8 mouse cellular contexts compared by ENCODE assay signal in the genomic region with DNA sequence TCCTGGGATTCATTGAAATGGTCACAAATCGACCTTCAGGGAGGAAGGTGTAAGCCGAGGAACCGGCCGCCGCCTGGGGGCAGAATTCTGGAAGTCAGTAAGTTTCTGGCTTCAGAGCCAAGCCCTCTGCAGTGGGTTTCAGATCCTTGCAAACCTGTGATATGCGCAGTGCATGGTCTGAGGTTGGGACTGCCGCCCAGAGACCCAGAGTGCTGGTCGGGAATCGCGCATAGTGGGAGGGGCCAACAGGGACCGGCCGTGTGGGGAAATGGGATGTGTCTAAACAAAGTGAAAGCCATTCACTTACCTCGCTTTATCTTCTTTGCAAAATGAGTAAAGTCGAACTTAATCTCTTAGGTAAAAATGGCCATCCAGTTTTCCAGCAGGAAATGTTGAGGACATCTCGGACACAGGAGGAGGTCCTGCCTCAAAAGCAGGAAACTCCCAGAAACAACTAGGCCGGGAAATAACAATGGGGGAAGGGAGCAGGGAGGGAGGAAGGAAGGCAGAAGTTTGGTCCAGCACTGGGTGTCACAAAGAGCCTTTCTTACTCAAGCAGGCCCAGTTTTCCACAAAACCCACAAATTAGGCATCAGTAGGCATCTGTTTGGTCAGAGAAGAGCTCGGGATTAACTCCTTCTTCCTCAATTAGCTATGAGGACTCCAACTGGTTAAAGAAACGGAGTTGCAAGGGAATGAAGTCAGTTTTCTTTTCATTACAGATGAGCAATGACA. TPM values are rescaled to one million over a fixed set of nuclear protein-coding genes. Genes with fewer than 3 reads are reported as not detected.
A peak's percentile ranks its signal among the peaks of the same experiment; 100 is the strongest.
DNase-seq lines count a peak whose midpoint lies in the region; ATAC-seq and TF ChIP-seq lines count a peak whose summit lies in the region.

No protein-coding gene starts in this region.

- no peaks in the 10 kb centered on the region for H3K27me3 ChIP-seq in hindbrain, postnatal 0 days (ENCODE audit: insufficient read depth, low read length)

- peak overlapping the region; percentile 59 for H3K4me2 ChIP-seq in hindbrain, postnatal 0 days (ENCODE audit: low read depth, low read length)

- no peaks in the 10 kb centered on the region for H3K9me3 ChIP-seq in hindbrain, postnatal 0 days (ENCODE audit: low read length)

- TF ChIP-seq CTCF in hindbrain, postnatal 0 days (IDR thresholded peaks at IDR 0.05; ENCODE audit: low read depth) = peak; percentile 55
- peak; percentile 41 for TF ChIP-seq CTCF in left cerebral cortex, adult 2 months (IDR thresholded peaks at IDR 0.05)

- no peaks in the 10 kb centered on the region for H3K36me3 ChIP-seq in hindbrain, postnatal 0 days (ENCODE audit: insufficient read depth, low read length)

- peak overlapping the region; percentile 37 for H3K4me3 ChIP-seq in hindbrain, postnatal 0 days (ENCODE audit: low read length)
- peak overlapping the region; percentile 58 for H3K4me3 ChIP-seq in left cerebral cortex, adult 2 months

- intact Hi-C loops in left cerebral cortex, adult 2 months (cut with DNase I) = no loop called here

- H3K4me1 ChIP-seq in hindbrain, postnatal 0 days (ENCODE audit: insufficient read depth, low read length) = no peaks in the 10 kb centered on the region

- peak; percentile 80 for DNase-seq in R1 (ENCODE audit: low read depth, low spot score)
- DNase-seq in cerebellum, postnatal 14 days = peak; percentile 44 to 48
- peak; percentile 29 to 33 for DNase-seq in gastrocnemius, adult 8-10 months (ENCODE audit: low spot score in 2 of 2)
- DNase-seq in hindbrain, postnatal 0 days (ENCODE audit: low spot score) = peak; percentile 77
- peak; percentile 28 to 32 for DNase-seq in left cerebral cortex, adult 2 months (ENCODE audit: extremely low spot score in 1 of 2, low spot score in 2 of 2)
- peak; percentile 18 to 40 for DNase-seq in right cerebral cortex, adult 2 months (ENCODE audit: low spot score in 2 of 2)

- WGBS in hindbrain, postnatal 0 days = 10% methylated on average over 18 of the region's 18 CpGs

- peak; percentile 94 for ATAC-seq in hindbrain, postnatal 0 days
- peak; percentile 69 for ATAC-seq in megakaryocyte, adult 5-6 weeks (ENCODE audit: poor library complexity, severe bottlenecking)
- ATAC-seq in monocyte, adult 5-6 weeks (replicated peaks; ENCODE audit: insufficient number of reproducible peaks, low FRiP score, low TSS enrichment, poor library complexity, severe bottlenecking) = no peak

- peak overlapping the region; percentile 0; the same call in 1 of the 2 replicates for H3K9ac ChIP-seq in hindbrain, postnatal 0 days (replicated peaks; ENCODE audit: low read length)

- peak overlapping the region; percentile 66; the same call in 1 of the 2 replicates for H3K27ac ChIP-seq in hindbrain, postnatal 0 days
- peak overlapping the region; percentile 81 for H3K27ac ChIP-seq in left cerebral cortex, adult 2 months

RNA-seq across cellular contexts. Expression of a gene that starts 0.6 kb away (rescaled TPM):
- 1 to 10 TPM in 2 of 4 experiments, under 1 TPM in 2; 0.68 to 1.3 (median 0.91) TPM for total RNA-seq in gastrocnemius, adult 8-10 months (2022)
- 1.2 and 1.7 TPM in 2 replicates for total RNA-seq in hindbrain, postnatal 0 days (2014; rRNA removed)
- polyA plus RNA-seq in hindbrain, postnatal 0 days (2015; fragmentation: Nextera tagmentation; extraction: Ambion mirVana) = 1.5 and 1.7 TPM in 2 replicates
- total RNA-seq in left cerebral cortex, adult 2 months (2021) = 1 to 10 TPM; 8.7 to 8.8 TPM
- total RNA-seq in megakaryocyte, adult 5-6 weeks (2015) = 1.8 and 2.2 TPM in 2 replicates
- 0.29 and 0.41 TPM in 2 replicates for total RNA-seq in megakaryocyte, adult 5-6 weeks (2017)
- total RNA-seq in monocyte, adult 5-6 weeks (2017) = 1.8 to 10.0 TPM in 2 of 3 replicates, not detected in the other

RNA-seq across cellular contexts. Expression of a gene that starts 28.2 kb away (rescaled TPM):
- total RNA-seq in gastrocnemius, adult 8-10 months (2022) = 1 to 10 TPM; 1.3 to 2.0 (median 1.6) TPM
- total RNA-seq in hindbrain, postnatal 0 days (2014; rRNA removed) = 24.6 and 27.7 TPM in 2 replicates
- 19.8 and 20.2 TPM in 2 replicates for polyA plus RNA-seq in hindbrain, postnatal 0 days (2015; fragmentation: Nextera tagmentation; extraction: Ambion mirVana)
- 10 to 100 TPM; 25.7 to 26.0 TPM for total RNA-seq in left cerebral cortex, adult 2 months (2021)
- total RNA-seq in megakaryocyte, adult 5-6 weeks (2015) = 0.31 and 0.36 TPM in 2 replicates
- total RNA-seq in megakaryocyte, adult 5-6 weeks (2017) = 0.15 TPM in 1 of 2 replicates, not detected in the other
- total RNA-seq in monocyte, adult 5-6 weeks (2017) = 0.39 TPM in 1 of 3 replicates, not detected in the others

Comparison
In these comparisons a context has a peak if more than half of its experiments do, and no peak if none do; other contexts are left out.
1. DNase-seq: peak in every context shown above with its lines; median percentile 80 in R1; 77 in hindbrain, postnatal 0 days; 46 in cerebellum, postnatal 14 days; 31 in gastrocnemius, adult 8-10 months; 30 in left cerebral cortex, adult 2 months; 29 in right cerebral cortex, adult 2 months.